Comparison of ENCODE assay signal across 15 mouse cellular contexts in the genomic region with DNA sequence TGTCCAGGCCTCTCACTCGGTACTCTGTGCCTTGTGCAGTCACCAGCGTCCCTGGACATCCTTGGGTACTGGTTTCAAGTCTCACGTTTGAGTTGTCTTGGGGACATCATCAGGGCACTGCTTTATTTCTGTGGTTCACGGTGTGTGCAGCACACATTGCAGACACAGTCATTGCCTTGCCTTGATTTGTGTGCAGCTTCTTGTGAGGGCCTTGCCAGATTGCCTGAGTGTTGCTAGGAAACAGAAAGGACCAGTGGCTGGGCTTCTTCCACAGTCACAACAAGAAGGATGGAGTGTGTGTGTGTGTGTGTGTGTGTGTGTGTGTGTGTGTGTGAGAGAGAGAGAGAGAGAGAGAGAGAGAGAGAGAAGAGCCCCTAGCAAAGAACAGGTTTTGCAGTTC. TPM values are rescaled to one million over a fixed set of nuclear protein-coding genes. Genes with fewer than 3 reads are reported as not detected.
DNase-seq lines count a peak whose midpoint lies in the region; ATAC-seq and TF ChIP-seq lines count a peak whose summit lies in the region.
"Had no signal": no experiment of that assay in that cellular context is flagged by ENCODE, and none has a peak within 500 bp of the region (broad histone marks: within the 10 kb centered on the region; RNA-seq: fewer than 3 reads in every experiment).

No protein-coding gene starts in this region.

- no peaks in the 10 kb centered on the region for H3K9me3 ChIP-seq in hindbrain, embryonic 15.5 days
- H3K9me3 ChIP-seq in hindbrain, embryonic 12.5 days (replicated peaks) = no peaks in the 10 kb centered on the region
- H3K9me3 ChIP-seq in midbrain, embryonic 15.5 days = no peaks in the 10 kb centered on the region
- H3K9me3 ChIP-seq: embryonic facial prominence, embryonic 13.5 days had no signal

- no peak for TF ChIP-seq CTCF in cortical plate, adult 2 months (IDR thresholded peaks at IDR 0.05; ENCODE audit: extremely low read depth, insufficient read depth, low read length)

- WGBS in hindbrain, embryonic 15.5 days = 53% methylated on average over 4 of the region's 4 CpGs
- WGBS in hindbrain, embryonic 12.5 days = 76% methylated on average over 4 of the region's 4 CpGs
- 70% methylated on average over 4 of the region's 4 CpGs for WGBS in midbrain, embryonic 15.5 days

- no peak overlapping the region for H3K4me2 ChIP-seq in hindbrain, embryonic 15.5 days
- H3K4me2 ChIP-seq in hindbrain, embryonic 12.5 days (replicated peaks) = no peak overlapping the region
- H3K4me2 ChIP-seq in midbrain, embryonic 15.5 days = no peak overlapping the region
- H3K4me2 ChIP-seq: embryonic facial prominence, embryonic 13.5 days had no signal

- no peaks in the 10 kb centered on the region for H3K27me3 ChIP-seq in hindbrain, embryonic 15.5 days
- H3K27me3 ChIP-seq in hindbrain, embryonic 12.5 days = no peaks in the 10 kb centered on the region
- no peaks in the 10 kb centered on the region for H3K27me3 ChIP-seq in midbrain, embryonic 15.5 days (replicated peaks)
- H3K27me3 ChIP-seq: embryonic facial prominence, embryonic 13.5 days had no signal

- peaks cover 28% of the 10 kb centered on the region for H3K4me1 ChIP-seq in hindbrain, embryonic 15.5 days (replicated peaks)
- peaks cover 15% of the 10 kb centered on the region for H3K4me1 ChIP-seq in hindbrain, embryonic 12.5 days
- peaks cover 2% of the 10 kb centered on the region for H3K4me1 ChIP-seq in cortical plate, adult 2 months (ENCODE audit: control insufficient read depth, insufficient read depth, low read length)
- H3K4me1 ChIP-seq in midbrain, embryonic 15.5 days = peaks cover 7% of the 10 kb centered on the region; the same call in 1 of the 2 replicates

- no peak overlapping the region for H3K4me3 ChIP-seq in hindbrain, embryonic 15.5 days
- no peak overlapping the region for H3K4me3 ChIP-seq in hindbrain, embryonic 12.5 days
- no peak overlapping the region for H3K4me3 ChIP-seq in cortical plate, adult 2 months (ENCODE audit: insufficient read depth, low read length)
- H3K4me3 ChIP-seq in midbrain, embryonic 15.5 days = no peak overlapping the region
- H3K4me3 ChIP-seq: embryonic facial prominence, embryonic 13.5 days had no signal

- ATAC-seq in hindbrain, embryonic 15.5 days (ENCODE audit: low FRiP score, low read depth) = peak; percentile 52
- no peak for ATAC-seq in hindbrain, embryonic 12.5 days (ENCODE audit: low FRiP score)
- ATAC-seq in midbrain, embryonic 15.5 days (replicated peaks) = no peak; the same call in 1 of the 2 replicates
- ATAC-seq in megakaryocyte, adult 5-6 weeks (ENCODE audit: poor library complexity, severe bottlenecking) = no peak
- ATAC-seq: CD4-positive, CD25-positive, alpha-beta regulatory T cell, adult 4 months; intestine, postnatal 0 days had no signal

- no peaks in the 10 kb centered on the region for H3K36me3 ChIP-seq in hindbrain, embryonic 15.5 days
- H3K36me3 ChIP-seq in hindbrain, embryonic 12.5 days = peaks cover 6% of the 10 kb centered on the region
- H3K36me3 ChIP-seq in midbrain, embryonic 15.5 days (replicated peaks) = no peaks in the 10 kb centered on the region

- H3K27ac ChIP-seq in hindbrain, embryonic 15.5 days (replicated peaks) = peak overlapping the region; percentile 54; the same call in 1 of the 2 replicates
- no peak overlapping the region for H3K27ac ChIP-seq in hindbrain, embryonic 12.5 days
- no peak overlapping the region for H3K27ac ChIP-seq in cortical plate, adult 2 months (ENCODE audit: insufficient read depth, low read length)
- H3K27ac ChIP-seq in midbrain, embryonic 15.5 days = peak overlapping the region; percentile 49
- H3K27ac ChIP-seq: embryonic facial prominence, embryonic 13.5 days; liver, embryonic 14.5 days had no signal

- TF ChIP-seq POLR2A in cortical plate, adult 2 months (IDR thresholded peaks at IDR 0.05; ENCODE audit: extremely low read depth, insufficient read depth, low read length) = 0 out of 2 replicates have a peak, but pooled peaks have one; percentile 41

- H3K9ac ChIP-seq in hindbrain, embryonic 15.5 days = no peak overlapping the region
- no peak overlapping the region for H3K9ac ChIP-seq in hindbrain, embryonic 12.5 days
- H3K9ac ChIP-seq in midbrain, embryonic 15.5 days = no peak overlapping the region
- H3K9ac ChIP-seq: embryonic facial prominence, embryonic 13.5 days; liver, embryonic 14.5 days had no signal

- peak; percentile 44 for DNase-seq in MN1 (ENCODE audit: low spot score)
- DNase-seq in thymus, adult 18-20 months = no peak
- DNase-seq: lung, postnatal 14 days; thymus, postnatal 4 days had no signal

RNA-seq across cellular contexts. Expression of a gene that starts 42.0 kb away (rescaled TPM):
- polyA plus RNA-seq in hindbrain, embryonic 15.5 days (2015; fragmentation: Nextera tagmentation; extraction: Ambion mirVana) = 16.6 and 17.8 TPM in 2 replicates
- polyA plus RNA-seq in hindbrain, embryonic 12.5 days (2016; fragmentation: Nextera tagmentation; extraction: Ambion mirVana) = 20.3 and 20.6 TPM in 2 replicates
- 5.0 and 5.1 TPM in 2 replicates for polyA plus RNA-seq in cortical plate, adult 2 months (2012; rRNA removed)
- 18.3 and 21.3 TPM in 2 replicates for polyA plus RNA-seq in midbrain, embryonic 15.5 days (2015; fragmentation: Nextera tagmentation; extraction: Ambion mirVana)
- 0.65 and 0.78 TPM in 2 replicates for total RNA-seq in megakaryocyte, adult 5-6 weeks (2015)
- total RNA-seq in megakaryocyte, adult 5-6 weeks (2017) = 0.95 and 1.2 TPM in 2 replicates

RNA-seq across cellular contexts. Expression of a gene that starts 42.0 kb away (rescaled TPM):
- polyA plus RNA-seq in hindbrain, embryonic 15.5 days (2015; fragmentation: Nextera tagmentation; extraction: Ambion mirVana) = 0.32 and 0.34 TPM in 2 replicates
- 0.26 and 0.65 TPM in 2 replicates for polyA plus RNA-seq in hindbrain, embryonic 12.5 days (2016; fragmentation: Nextera tagmentation; extraction: Ambion mirVana)
- polyA plus RNA-seq in cortical plate, adult 2 months (2012; rRNA removed) = 0.08 and 0.17 TPM in 2 replicates
- 0.72 and 0.73 TPM in 2 replicates for polyA plus RNA-seq in midbrain, embryonic 15.5 days (2015; fragmentation: Nextera tagmentation; extraction: Ambion mirVana)
- not detected in 2 replicates for total RNA-seq in megakaryocyte, adult 5-6 weeks (2015)
- not detected in 2 replicates for total RNA-seq in megakaryocyte, adult 5-6 weeks (2017)
- total RNA-seq: left cerebral cortex, postnatal 10 days had no signal
- polyA plus RNA-seq: CD4-positive, CD25-positive, alpha-beta regulatory T cell, adult 4 months; intestine, postnatal 0 days; liver, embryonic 14.5 days; stomach, embryonic 14.5 days had no signal

RNA-seq across cellular contexts. Expression of a gene that starts 42.0 kb away (rescaled TPM):
- 179 and 183 TPM in 2 replicates for polyA plus RNA-seq in hindbrain, embryonic 15.5 days (2015; fragmentation: Nextera tagmentation; extraction: Ambion mirVana)
- polyA plus RNA-seq in hindbrain, embryonic 12.5 days (2016; fragmentation: Nextera tagmentation; extraction: Ambion mirVana) = 139 and 142 TPM in 2 replicates
- 50.0 and 51.8 TPM in 2 replicates for polyA plus RNA-seq in cortical plate, adult 2 months (2012; rRNA removed)
- 156 and 163 TPM in 2 replicates for polyA plus RNA-seq in midbrain, embryonic 15.5 days (2015; fragmentation: Nextera tagmentation; extraction: Ambion mirVana)
- total RNA-seq in megakaryocyte, adult 5-6 weeks (2015) = 8.9 and 10.2 TPM in 2 replicates
- total RNA-seq in megakaryocyte, adult 5-6 weeks (2017) = 6.6 and 12.8 TPM in 2 replicates

Comparison
In these comparisons a context has a peak if more than half of its experiments do, and no peak if none do; other contexts are left out.
1. H3K27ac ChIP-seq: peak in hindbrain, embryonic 15.5 days (single experiment) and midbrain, embryonic 15.5 days (single experiment); none in hindbrain, embryonic 12.5 days (single experiment) and cortical plate, adult 2 months (single experiment).